Mouse (Mus musculus): Measurements from ENCODE around the gene Dnaaf3.

Dnaaf3 gene

GRCm38 (mm10) chr7:4498251-4498650, 34.0 kb downstream of the Dnaaf3 start:
- no peak for DNase-seq (ENCODE audit: low spot score)

DNA sequence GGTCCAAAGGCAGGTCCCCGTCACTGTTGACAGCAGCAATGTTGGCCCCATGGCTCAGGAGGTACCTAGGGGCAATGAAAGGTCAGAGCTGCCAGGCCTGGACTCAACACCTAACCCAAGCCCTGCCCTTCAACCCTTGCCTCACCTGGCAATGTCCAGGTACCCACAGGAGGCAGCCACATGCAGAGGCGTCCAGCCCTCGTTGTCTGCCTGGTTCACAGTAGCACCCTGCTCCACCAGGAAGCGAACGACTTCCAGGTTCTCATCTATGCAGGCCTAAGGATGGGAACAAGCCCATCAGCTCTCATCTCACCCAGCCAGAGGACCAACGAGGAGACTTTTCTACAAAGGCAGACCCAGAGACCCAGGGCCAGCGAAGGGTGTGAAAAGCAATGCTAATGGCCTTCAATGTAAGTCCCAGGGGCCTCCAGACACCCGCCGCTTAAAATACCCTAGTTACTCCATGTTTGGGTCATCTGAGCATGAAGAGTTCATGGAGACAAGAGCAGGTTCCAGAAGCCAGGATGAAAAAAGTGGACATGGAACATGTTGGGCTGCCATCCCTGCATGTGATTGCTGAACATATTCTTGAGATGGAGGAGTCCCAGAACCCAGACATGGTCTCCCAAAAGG, 34.9 kb downstream of the Dnaaf3 start:
- no peak for DNase-seq (ENCODE audit: low spot score)

DNA sequence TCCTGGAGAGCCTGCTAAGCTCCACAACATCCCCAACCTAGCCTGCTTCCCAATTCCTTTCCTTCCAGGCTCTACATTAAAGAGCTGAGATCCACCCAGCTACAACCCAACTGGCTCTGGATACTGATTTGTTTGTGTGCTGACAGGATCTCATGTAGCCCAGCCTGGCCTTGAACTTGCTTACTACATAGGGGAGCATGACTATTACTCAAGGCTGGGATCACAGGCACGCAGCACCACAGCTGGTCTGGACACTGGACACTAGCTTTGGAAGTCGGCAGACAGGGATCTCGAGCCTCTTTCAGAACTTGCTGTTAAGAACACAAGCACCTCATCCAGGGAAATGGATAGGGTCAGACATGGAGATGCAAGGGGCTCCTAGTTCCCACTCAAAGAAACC, 35.8 kb downstream of the Dnaaf3 start:
- no peak for DNase-seq (ENCODE audit: low spot score)

- no peak for DNase-seq (ENCODE audit: low spot score)
These were observed 38.3 kb downstream of the Dnaaf3 start for GRCm38 (mm10) chr7:4493991-4494390.

GRCm38 (mm10) chr7:4492284-4493224, 39.7 kb downstream of the Dnaaf3 start:
- no peak for DNase-seq (ENCODE audit: low spot score)

GRCm38 (mm10) chr7:4491308-4491707, 40.9 kb downstream of the Dnaaf3 start:
- no peak for DNase-seq (ENCODE audit: low spot score)

DNA sequence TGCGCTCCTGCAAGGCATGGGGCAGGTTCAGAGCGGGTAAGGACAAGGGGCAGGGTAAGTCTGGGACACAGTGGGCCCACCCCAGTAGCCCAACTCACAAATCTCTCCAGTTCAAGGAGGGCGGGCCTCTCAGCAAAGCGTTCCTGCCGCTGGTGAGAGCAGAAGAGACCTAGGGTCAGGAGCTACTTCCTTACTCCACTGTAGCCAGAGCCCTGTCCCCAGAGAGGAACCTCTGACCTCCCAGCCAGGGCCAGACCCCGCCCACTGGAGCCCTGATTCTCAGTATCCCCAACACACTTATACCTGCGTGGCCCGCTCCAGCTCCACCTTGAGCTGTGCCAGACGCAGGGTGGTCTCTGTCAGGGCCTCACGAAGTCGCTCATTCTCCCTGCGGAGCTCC, 50.0 kb downstream of the Dnaaf3 start:
- no peak for DNase-seq (ENCODE audit: low spot score)

DNA sequence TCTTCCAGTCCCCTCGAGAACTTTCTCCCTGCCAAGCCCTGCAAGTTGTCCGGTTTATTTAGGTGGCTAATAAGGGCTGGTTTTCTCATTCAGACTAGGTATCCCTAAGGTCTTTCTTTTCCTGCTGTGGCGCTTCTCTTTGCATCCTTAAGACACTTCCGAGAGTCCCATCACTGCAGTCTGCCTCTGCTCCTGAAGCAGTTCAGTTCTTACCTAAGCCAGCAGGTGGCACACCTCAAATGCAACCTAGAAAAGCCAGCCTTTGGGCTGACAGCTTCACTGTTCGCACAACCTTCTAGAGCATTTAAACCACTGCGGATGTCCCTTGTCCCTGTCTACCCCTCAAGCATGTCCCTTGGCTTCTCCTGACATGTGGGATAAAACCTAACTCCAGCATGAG, 52.6 kb downstream of the Dnaaf3 start:
- no peak for DNase-seq (ENCODE audit: low spot score)

DNA sequence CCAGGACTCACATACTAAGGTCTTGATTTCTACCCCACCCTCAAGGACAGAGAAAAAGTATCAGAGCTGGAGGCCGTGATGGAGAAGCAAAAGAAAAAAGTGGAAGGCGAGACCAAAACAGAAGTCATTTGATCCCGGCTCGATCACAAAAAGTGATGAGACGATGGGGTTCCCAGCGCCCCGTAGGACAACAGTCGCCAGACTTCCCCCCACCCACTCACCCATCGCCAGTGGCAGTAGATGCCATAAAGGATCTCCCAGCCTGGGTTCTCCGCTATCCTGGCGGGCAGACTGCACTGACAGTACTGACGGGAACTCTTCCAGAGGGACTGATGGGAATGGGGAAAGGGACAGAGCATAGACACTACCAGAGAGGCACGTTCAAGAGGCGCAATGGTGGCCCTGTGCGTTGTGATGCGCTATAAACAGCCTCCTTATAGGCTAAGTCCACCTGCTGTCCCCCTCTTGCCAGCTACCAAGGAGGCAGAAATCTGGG, 53.4 kb downstream of the Dnaaf3 start:
- DNase-seq (ENCODE audit: low spot score) = no peak

GRCm38 (mm10) chr7:4478021-4478795, 54.0 kb downstream of the Dnaaf3 start:
- no peak for DNase-seq (ENCODE audit: low spot score)

GRCm38 (mm10) chr7:4473940-4474339, 58.3 kb downstream of the Dnaaf3 start:
- no peak for DNase-seq (ENCODE audit: low spot score)
